ENCODE assay signal across 9 mouse cellular contexts in the genomic region with DNA sequence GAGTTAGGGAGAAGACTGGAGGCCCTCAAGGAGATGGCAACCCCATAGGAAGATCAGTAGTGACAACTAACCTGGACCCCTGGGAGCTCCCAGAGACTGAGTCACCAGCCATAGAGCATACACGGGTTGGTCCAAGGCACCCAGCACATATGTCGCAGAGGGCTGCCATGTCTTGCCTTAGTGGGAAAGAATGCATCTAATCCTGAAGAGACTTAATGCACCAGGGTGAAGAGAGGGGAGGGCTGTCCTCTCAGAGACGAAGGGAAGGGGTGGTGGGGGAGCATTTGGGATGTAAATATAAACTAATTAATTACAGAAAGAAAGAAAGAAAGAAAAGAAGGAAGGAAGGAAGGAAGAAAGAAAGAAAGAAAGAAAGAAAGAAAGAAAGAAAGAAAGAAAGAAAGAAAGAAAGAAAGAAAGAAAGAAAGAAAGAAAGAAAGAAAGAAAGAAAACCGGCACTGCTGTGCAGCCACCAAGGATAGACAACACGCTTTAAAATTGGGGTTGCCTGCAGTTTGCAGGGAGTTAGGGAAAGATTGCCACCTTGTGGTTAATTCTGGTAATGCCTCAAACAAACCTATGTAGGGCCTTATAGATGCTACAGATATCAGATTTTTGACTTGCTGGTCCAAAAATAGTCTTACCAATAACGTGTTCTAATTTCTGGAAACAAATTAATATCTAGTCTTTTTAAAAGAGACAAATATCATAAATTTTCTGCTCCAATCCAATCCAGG. TPM values are rescaled to one million over a fixed set of nuclear protein-coding genes. Genes with fewer than 3 reads are reported as not detected.
A peak's percentile ranks its signal among the peaks of the same experiment; 100 is the strongest.
DNase-seq lines count a peak whose midpoint lies in the region; ATAC-seq and TF ChIP-seq lines count a peak whose summit lies in the region.
"Had no signal": no experiment of that assay in that cellular context is flagged by ENCODE, and none has a peak within 500 bp of the region (broad histone marks: within the 10 kb centered on the region; RNA-seq: fewer than 3 reads in every experiment).

No protein-coding gene starts in this region.

- H3K27me3 ChIP-seq in kidney, adult 2 months (replicated peaks; ENCODE audit: control insufficient read depth, insufficient read depth, low read length) = no peaks in the 10 kb centered on the region
- H3K27me3 ChIP-seq in kidney, embryonic 14.5 days (ENCODE audit: control insufficient read depth, insufficient read depth, low read length) = 0 out of 2 replicates have a peak, but pooled peaks cover 4% of the 10 kb centered on the region
- H3K27me3 ChIP-seq in midbrain, embryonic 13.5 days = 0 out of 2 replicates have a peak, but pooled peaks cover 2% of the 10 kb centered on the region

- H3K4me3 ChIP-seq in kidney, adult 2 months (ENCODE audit: insufficient read depth, low read depth, low read length) = no peak overlapping the region
- no peak overlapping the region for H3K4me3 ChIP-seq in kidney, embryonic 14.5 days (ENCODE audit: low read length)
- no peak overlapping the region for H3K4me3 ChIP-seq in left cerebral cortex, adult 2 months
- H3K4me3 ChIP-seq in midbrain, embryonic 13.5 days (replicated peaks) = no peak overlapping the region
- H3K4me3 ChIP-seq: midbrain, embryonic 12.5 days had no signal

- no peak for ATAC-seq in kidney, embryonic 14.5 days (ENCODE audit: low FRiP score, low TSS enrichment)
- peak; percentile 69; the same call in 1 of the 2 replicates for ATAC-seq in midbrain, embryonic 13.5 days

- no peak overlapping the region for H3K9ac ChIP-seq in kidney, embryonic 14.5 days (ENCODE audit: low read depth, low read length)
- no peak overlapping the region for H3K9ac ChIP-seq in midbrain, embryonic 13.5 days (replicated peaks)
- H3K9ac ChIP-seq: midbrain, embryonic 12.5 days had no signal

- H3K4me1 ChIP-seq in kidney, adult 2 months (ENCODE audit: control insufficient read depth, insufficient read depth, low read length) = no peaks in the 10 kb centered on the region
- peaks cover 8% of the 10 kb centered on the region for H3K4me1 ChIP-seq in kidney, embryonic 14.5 days (ENCODE audit: control insufficient read depth, insufficient read depth, low read length)
- H3K4me1 ChIP-seq in midbrain, embryonic 13.5 days (replicated peaks) = peaks cover 31% of the 10 kb centered on the region

- no peak overlapping the region for H3K27ac ChIP-seq in kidney, adult 2 months (ENCODE audit: insufficient read depth, low read depth, low read length)
- no peak overlapping the region for H3K27ac ChIP-seq in kidney, embryonic 14.5 days (ENCODE audit: low read depth, low read length)
- H3K27ac ChIP-seq in left cerebral cortex, adult 2 months = no peak overlapping the region
- H3K27ac ChIP-seq in midbrain, embryonic 13.5 days = no peak overlapping the region
- H3K27ac ChIP-seq: midbrain, embryonic 12.5 days had no signal

- 34% methylated on average over 6 of the region's 6 CpGs for WGBS in kidney, adult 2 months
- 38% methylated on average over 6 of the region's 6 CpGs for WGBS in kidney, embryonic 14.5 days
- WGBS in midbrain, embryonic 13.5 days = 34% methylated on average over 6 of the region's 6 CpGs

- peak; percentile 56 for TF ChIP-seq CTCF in kidney, adult 2 months (conservative IDR thresholded peaks at IDR 0.05; ENCODE audit: insufficient read depth, insufficient read length, low read depth, low read length)
- TF ChIP-seq CTCF in left cerebral cortex, adult 2 months (IDR thresholded peaks at IDR 0.05) = peak; percentile 81

- no peak for TF ChIP-seq POLR2A in kidney, adult 2 months (IDR thresholded peaks at IDR 0.05; ENCODE audit: low read depth, low read length)

- DNase-seq in kidney, adult 2 months = peak; percentile 73
- DNase-seq in R1 (ENCODE audit: low read depth, low spot score) = peak; percentile 70
- peak; percentile 72 for DNase-seq in embryo, embryonic 11.5 days (ENCODE audit: low read depth, low spot score)
- DNase-seq in heart, postnatal 14 days = peak; percentile 59 to 86
- peak; percentile 62 to 64 for DNase-seq in left cerebral cortex, adult 2 months (ENCODE audit: extremely low spot score in 1 of 2, low spot score in 2 of 2)
- peak; percentile 78 for DNase-seq in testis, postnatal 10 days (ENCODE audit: low spot score)

- no peaks in the 10 kb centered on the region for H3K36me3 ChIP-seq in kidney, adult 2 months (ENCODE audit: control insufficient read depth, insufficient read depth, low read length)
- no peaks in the 10 kb centered on the region for H3K36me3 ChIP-seq in kidney, embryonic 14.5 days (ENCODE audit: control insufficient read depth, insufficient read depth, low read length)
- no peaks in the 10 kb centered on the region for H3K36me3 ChIP-seq in midbrain, embryonic 13.5 days
- H3K36me3 ChIP-seq: midbrain, embryonic 12.5 days had no signal

- no peak overlapping the region for H3K4me2 ChIP-seq in kidney, embryonic 14.5 days (replicated peaks; ENCODE audit: low read depth, low read length)
- H3K4me2 ChIP-seq in midbrain, embryonic 13.5 days (replicated peaks) = no peak overlapping the region
- H3K4me2 ChIP-seq: midbrain, embryonic 12.5 days had no signal

- intact Hi-C loops in heart, postnatal 14 days (cut with DNase I) = loop anchor here (1.0 to 5.0 kb wide), 4 partner anchors 79 to 179 kb away; partner anchors contain the start of gene Slco2b1
- intact Hi-C loops in left cerebral cortex, adult 2 months (cut with DNase I) = loop anchor here (1.0 to 5.0 kb wide), 5 partner anchors 79 to 301 kb away; no protein-coding TSS in a partner anchor

- no peaks in the 10 kb centered on the region for H3K9me3 ChIP-seq in kidney, embryonic 14.5 days (ENCODE audit: control insufficient read depth, low read length)
- H3K9me3 ChIP-seq in midbrain, embryonic 13.5 days = no peaks in the 10 kb centered on the region

RNA-seq across cellular contexts. Expression of gene Neu3, which starts 30.1 kb away (rescaled TPM):
- 1.9 and 2.2 TPM in 2 replicates for polyA plus RNA-seq in kidney, adult 2 months (2012; rRNA removed)
- 2.2 and 4.1 TPM in 2 replicates for polyA plus RNA-seq in kidney, embryonic 14.5 days (2014; fragmentation: Nextera tagmentation; extraction: Ambion mirVana)
- total RNA-seq in heart, postnatal 14 days (2021) = 1 to 10 TPM; 3.9 to 4.9 TPM
- total RNA-seq in left cerebral cortex, adult 2 months (2021) = 1 to 10 TPM; 2.8 to 2.9 TPM
- polyA plus RNA-seq in midbrain, embryonic 13.5 days (2015; fragmentation: Nextera tagmentation; extraction: Ambion mirVana) = 1.1 and 1.2 TPM in 2 replicates

RNA-seq across cellular contexts. Expression of gene Olfr521, which starts 34.8 kb away (rescaled TPM):
- polyA plus RNA-seq in kidney, adult 2 months (2012; rRNA removed) = not detected in 2 replicates
- polyA plus RNA-seq in kidney, embryonic 14.5 days (2014; fragmentation: Nextera tagmentation; extraction: Ambion mirVana) = not detected in 2 replicates
- not detected for total RNA-seq in heart, postnatal 14 days (2021)
- not detected for total RNA-seq in left cerebral cortex, adult 2 months (2021)
- polyA plus RNA-seq in midbrain, embryonic 13.5 days (2015; fragmentation: Nextera tagmentation; extraction: Ambion mirVana) = not detected in 2 replicates
- polyA plus RNA-seq: midbrain, embryonic 12.5 days had no signal
